Mouse (Mus musculus): ENCODE measurements around the gene Mrpl53.

DNA sequence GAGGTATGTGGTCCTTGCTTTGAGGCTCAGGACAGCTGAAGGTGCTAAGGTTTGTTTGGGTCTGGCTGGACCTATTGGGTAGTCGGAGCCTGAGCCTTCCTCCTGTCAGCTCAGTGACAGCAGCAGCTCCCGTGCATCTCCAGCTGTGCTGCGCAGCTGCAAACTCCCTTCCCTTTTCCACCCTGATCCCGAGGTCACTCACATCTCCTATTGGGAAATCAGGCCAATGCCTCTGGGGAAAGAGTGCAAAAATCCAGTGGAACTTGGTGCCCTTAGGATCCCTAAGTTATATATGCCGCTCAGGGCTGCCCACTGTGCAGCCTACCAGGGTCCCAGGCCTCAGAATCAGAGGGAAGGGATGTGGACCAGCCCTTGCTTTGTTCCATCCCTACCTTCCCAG, 25.3 kb upstream of the Mrpl53 start:
- TF ChIP-seq POLR2A (IDR thresholded peaks at IDR 0.05; ENCODE audit: control insufficient read depth, extremely low read depth, insufficient read depth, low read length, poor library complexity), result no peak
- no peak for TF ChIP-seq CTCF (IDR thresholded peaks at IDR 0.05; ENCODE audit: borderline replicate concordance, control insufficient read depth, extremely low read depth, insufficient read depth, low read length, poor library complexity)

Measured in thymus, adult 2 months (tissue).